Mouse (Mus musculus): ENCODE results near the gene Pou2f2.

- no peak for TF ChIP-seq CTCF (IDR thresholded peaks at IDR 0.05; ENCODE audit: insufficient read depth, low read length)
- TF ChIP-seq POLR2A (IDR thresholded peaks at IDR 0.05; ENCODE audit: borderline replicate concordance, extremely low read depth, low read depth, low read length), result no peak
Measured at GRCm38 (mm10) chr7:25067909-25068656, 111.4 kb downstream of the Pou2f2 start.

All from lung, adult 2 months (tissue).